Mouse (Mus musculus) embryo, embryonic 10.5 days (tissue): Measurements from ENCODE around the gene Fbxo22.
"Not testable (repeated sequence)": the region's sequence is repeated elsewhere in the genome, so short reads cannot be mapped to it uniquely, and the experiment has no call there.

Experiments
- DNase-seq: peaks from one replicate; pipeline ENCODE4 v3.0.0-alpha.2; 2015; ENCODE audit warnings: low spot score

Gene Fbxo22

GRCm38 (mm10) chr9:55208790-55209481 is at the start of gene Fbxo22:
Fbxo22 (plus strand) TSS chr9:55208925.
- peak; percentile 91 for DNase-seq

- no peak for DNase-seq
Observed at GRCm38 (mm10) chr9:55170655-55171412, 37.9 kb upstream of the Fbxo22 start.

- DNase-seq = no peak
Observed at GRCm38 (mm10) chr9:55172195-55172685, 36.5 kb upstream of the Fbxo22 start.

GRCm38 (mm10) chr9:55174235-55174634 is 34.5 kb upstream of the Fbxo22 start:
- DNase-seq = no peak

GRCm38 (mm10) chr9:55195876-55196275 is 12.8 kb upstream of the Fbxo22 start:
- no peak for DNase-seq

GRCm38 (mm10) chr9:55198260-55198659 is 10.5 kb upstream of the Fbxo22 start:
- DNase-seq = no peak

- no peak for DNase-seq
Observed at GRCm38 (mm10) chr9:55199348-55199747, 9.4 kb upstream of the Fbxo22 start.

GRCm38 (mm10) chr9:55208458-55208789 is 301 bp upstream of the Fbxo22 start:
- no peak for DNase-seq

GRCm38 (mm10) chr9:55211611-55212010 is 2.9 kb downstream of the Fbxo22 start:
- DNase-seq = no peak

GRCm38 (mm10) chr9:55213396-55213795 is 4.7 kb downstream of the Fbxo22 start:
- DNase-seq = no peak

- no peak for DNase-seq
Observed at GRCm38 (mm10) chr9:55215056-55215455, 6.3 kb downstream of the Fbxo22 start.

- DNase-seq = no peak
Observed at GRCm38 (mm10) chr9:55215648-55216047, 6.9 kb downstream of the Fbxo22 start.

GRCm38 (mm10) chr9:55216078-55216477 is 7.4 kb downstream of the Fbxo22 start:
- no peak for DNase-seq

GRCm38 (mm10) chr9:55217381-55217780 is 8.7 kb downstream of the Fbxo22 start:
- no peak for DNase-seq

GRCm38 (mm10) chr9:55225165-55225737 is 16.5 kb downstream of the Fbxo22 start:
- no peak for DNase-seq

- no peak for DNase-seq
Observed at GRCm38 (mm10) chr9:55226251-55226650, 17.5 kb downstream of the Fbxo22 start.

- DNase-seq = no peak
Observed at GRCm38 (mm10) chr9:55228149-55228548, 19.4 kb downstream of the Fbxo22 start.

- DNase-seq = no peak
Observed at GRCm38 (mm10) chr9:55229010-55229409, 20.3 kb downstream of the Fbxo22 start.

- peak; percentile 17 for DNase-seq
Observed at GRCm38 (mm10) chr9:55231544-55231943, 22.8 kb downstream of the Fbxo22 start.

- no peak for DNase-seq
Observed at GRCm38 (mm10) chr9:55232110-55232509, 23.4 kb downstream of the Fbxo22 start.

GRCm38 (mm10) chr9:55232586-55232985 is 23.9 kb downstream of the Fbxo22 start:
- no peak for DNase-seq

GRCm38 (mm10) chr9:55233076-55233475 is 24.4 kb downstream of the Fbxo22 start:
- not testable (repeated sequence) for DNase-seq
